ENCODE assay signal across 8 mouse cellular contexts in the genomic region with DNA sequence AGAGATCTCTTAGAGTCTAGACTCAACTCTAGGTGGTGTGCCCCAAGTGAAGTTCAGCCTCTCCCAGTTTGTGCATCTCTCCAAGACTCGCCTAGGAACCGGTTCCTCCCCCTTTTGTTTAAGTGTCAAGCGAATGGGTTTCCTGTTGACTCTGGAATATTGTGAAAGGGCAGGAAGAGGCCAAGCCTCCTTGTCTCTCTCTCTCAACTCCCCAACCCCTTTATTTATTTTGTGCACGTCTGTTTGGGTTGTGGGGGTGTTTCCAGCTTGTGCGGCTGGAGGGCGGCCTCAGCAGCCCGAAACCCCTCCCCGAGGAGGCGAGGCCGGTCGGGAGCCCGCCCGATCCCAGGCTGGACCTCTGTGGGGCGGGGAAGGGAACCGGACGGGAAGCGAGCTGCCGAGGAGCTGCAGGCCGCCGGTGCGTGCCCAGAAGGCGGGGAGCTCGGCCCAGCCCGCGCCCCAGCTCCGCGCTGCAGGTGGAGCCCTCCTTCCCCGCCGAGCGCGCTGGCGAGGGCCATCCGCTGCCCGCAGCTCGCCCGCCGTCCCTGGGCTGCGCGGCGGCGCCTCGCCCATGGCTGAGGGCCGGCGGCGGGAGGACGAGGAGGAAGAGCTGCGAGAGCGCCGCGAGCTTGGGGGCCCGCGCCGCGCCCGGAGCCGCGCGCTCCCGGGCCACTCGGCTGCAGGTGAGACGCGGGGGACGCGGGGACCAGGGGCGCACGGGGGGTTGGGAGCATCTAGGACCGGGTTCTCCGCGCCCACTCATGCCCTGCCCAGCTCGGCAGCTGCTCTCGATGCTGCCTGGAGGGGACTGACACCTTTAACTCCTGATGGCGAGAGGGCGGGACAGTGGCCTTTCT. TPM values are rescaled to one million over a fixed set of nuclear protein-coding genes. Genes with fewer than 3 reads are reported as not detected.
A peak's percentile ranks its signal among the peaks of the same experiment; 100 is the strongest.
DNase-seq lines count a peak whose midpoint lies in the region; ATAC-seq and TF ChIP-seq lines count a peak whose summit lies in the region.

Sh3d19 (plus strand) TSS at position 368 of the 857 bp plus-strand sequence.

- peak within 1 kb of the TSS; percentile 91 for H3K9ac ChIP-seq in intestine, postnatal 0 days (ENCODE audit: low read depth, low read length)

- H3K4me2 ChIP-seq in intestine, postnatal 0 days (replicated peaks; ENCODE audit: low read depth) = peak within 1 kb of the TSS; percentile 88

- H3K4me3 ChIP-seq in bone marrow macrophage, adult 2 months (ENCODE audit: insufficient read depth, low read length) = peak within 1 kb of the TSS; percentile 60
- H3K4me3 ChIP-seq in embryonic facial prominence, embryonic 10.5 days = peak within 1 kb of the TSS; percentile 90
- peak within 1 kb of the TSS; percentile 93 for H3K4me3 ChIP-seq in intestine, postnatal 0 days (ENCODE audit: low read depth, low read length)

- no peak for TF ChIP-seq CTCF in bone marrow macrophage, adult 2 months (IDR thresholded peaks at IDR 0.05; ENCODE audit: low read depth, low read length)
- peak; percentile 33; the same call in 1 of the 2 replicates for TF ChIP-seq CTCF in intestine, postnatal 0 days (IDR thresholded peaks at IDR 0.05; ENCODE audit: low read depth)

- no peak for TF ChIP-seq POLR2A in bone marrow macrophage, adult 2 months (IDR thresholded peaks at IDR 0.05; ENCODE audit: borderline replicate concordance, low read depth, low read length)

- H3K9me3 ChIP-seq in embryonic facial prominence, embryonic 10.5 days = no peaks in the 10 kb centered on the region
- no peaks in the 10 kb centered on the region for H3K9me3 ChIP-seq in intestine, postnatal 0 days (ENCODE audit: control insufficient read depth)

- H3K27me3 ChIP-seq in embryonic facial prominence, embryonic 10.5 days (replicated peaks; ENCODE audit: low read depth, poor library complexity, severe bottlenecking) = no peaks in the 10 kb centered on the region; the same call in 1 of the 2 replicates
- H3K27me3 ChIP-seq in intestine, postnatal 0 days (replicated peaks; ENCODE audit: control insufficient read depth, insufficient read depth, low read length) = no peaks in the 10 kb centered on the region

- under 1% methylated on average over 72 of the region's 73 CpGs for WGBS in embryonic facial prominence, embryonic 10.5 days
- under 1% methylated on average over 71 of the region's 73 CpGs for WGBS in intestine, postnatal 0 days

- no peak within 1 kb of the TSS for H3K27ac ChIP-seq in bone marrow macrophage, adult 2 months (ENCODE audit: insufficient read depth, low read depth, low read length)
- peak within 1 kb of the TSS; percentile 94 for H3K27ac ChIP-seq in embryonic facial prominence, embryonic 10.5 days (replicated peaks)
- peak within 1 kb of the TSS; percentile 97 for H3K27ac ChIP-seq in intestine, postnatal 0 days (ENCODE audit: low read depth, low read length)

- intact Hi-C loops in left cerebral cortex, postnatal 36 days (cut with DNase I) = no loop called here

- DNase-seq in embryonic facial prominence, embryonic 10.5 days (ENCODE audit: low spot score) = peak; percentile 86
- no peak for DNase-seq in gonadal fat pad, adult 2 months (ENCODE audit: low read depth)
- DNase-seq in left cerebral cortex, postnatal 36 days (ENCODE audit: low spot score in 2 of 2) = peak; percentile 56 to 67
- DNase-seq in skeletal muscle tissue, adult 2 months (ENCODE audit: low read depth, low spot score) = peak; percentile 43
- DNase-seq in MN1 (ENCODE audit: low spot score) = no peak

- peak; percentile 83 for ATAC-seq in intestine, postnatal 0 days
- peak; percentile 68 for ATAC-seq in megakaryocyte-erythroid progenitor cell, adult 5-6 weeks (replicated peaks; ENCODE audit: low FRiP score, low TSS enrichment, poor library complexity, severe bottlenecking)

- H3K36me3 ChIP-seq in embryonic facial prominence, embryonic 10.5 days (replicated peaks) = no peaks in the 10 kb centered on the region
- H3K36me3 ChIP-seq in intestine, postnatal 0 days (ENCODE audit: control insufficient read depth, insufficient read depth) = no peaks in the 10 kb centered on the region

- no peaks in the 10 kb centered on the region for H3K4me1 ChIP-seq in bone marrow macrophage, adult 2 months (ENCODE audit: control insufficient read depth, insufficient read depth, low read length)
- H3K4me1 ChIP-seq in embryonic facial prominence, embryonic 10.5 days = peaks cover 36% of the 10 kb centered on the region
- no peaks in the 10 kb centered on the region for H3K4me1 ChIP-seq in intestine, postnatal 0 days (replicated peaks; ENCODE audit: control insufficient read depth, insufficient read depth, low read length)

RNA-seq across cellular contexts. Expression of gene Sh3d19, which starts in this region (rescaled TPM):
- polyA plus RNA-seq in bone marrow macrophage, adult 2 months (2012; ENCODE audit: insufficient read depth, insufficient read length, missing spikeins) = 6.1 and 6.7 TPM in 2 replicates
- polyA plus RNA-seq in embryonic facial prominence, embryonic 10.5 days (2016; fragmentation: Nextera tagmentation; extraction: Ambion mirVana) = 14.9 and 15.5 TPM in 2 replicates
- polyA plus RNA-seq in gonadal fat pad, adult 2 months (2012; rRNA removed) = 40.7 and 52.7 TPM in 2 replicates
- polyA plus RNA-seq in intestine, postnatal 0 days (2015; fragmentation: Nextera tagmentation; extraction: Ambion mirVana) = 37.4 and 37.7 TPM in 2 replicates
- 10 to 100 TPM; 17.1 to 17.3 TPM for total RNA-seq in left cerebral cortex, postnatal 36 days (2021)
- 3.0 and 3.2 TPM in 2 replicates for total RNA-seq in megakaryocyte-erythroid progenitor cell, adult 5-6 weeks (2014; fragmentation: Nextera tagmentation)
- total RNA-seq in megakaryocyte-erythroid progenitor cell, adult 5-6 weeks (2017) = 5.6 and 7.7 TPM in 2 replicates

Comparison
In these comparisons a context has a peak if more than half of its experiments do, and no peak if none do; other contexts are left out.
1. DNase-seq: peak in embryonic facial prominence, embryonic 10.5 days (single experiment), left cerebral cortex, postnatal 36 days (2 of 2) and skeletal muscle tissue, adult 2 months (single experiment); none in gonadal fat pad, adult 2 months (single experiment) and MN1 (single experiment).
2. Peak in every context shown above with its lines, with median percentiles within 50 percentile points of each other: H3K4me3 ChIP-seq.